Mouse (Mus musculus) heart, embryonic 16.5 days (tissue): ENCODE data around the gene Zrsr2. TPM values are rescaled to one million over a fixed set of nuclear protein-coding genes. Genes with fewer than 3 reads are reported as not detected.

Source experiments
- ATAC-seq: fragments of 200-750 bp; cut with Nextera tagmentation; replicated peaks from 2 replicates; pipeline ENCODE4 v1.8.0; 2017; ENCODE audit warnings: moderate number of reproducible peaks; ENCODE audit not compliant: insufficient read depth, low FRiP score; ENCODE audit errors: extremely low read depth
- H3K27ac ChIP-seq: fragments of 300-500 bp; sonication (generic); 2 replicates; pipeline ENCODE4 v1.5.1; 2014; ENCODE audit warnings: mild to moderate bottlenecking, low read length, control low read depth, moderate library complexity
- H3K27me3 ChIP-seq: fragments of 300-500 bp; sonication (generic); 2 replicates; pipeline ENCODE4 v1.6.1; 2014; ENCODE audit warnings: low read length, mixed read lengths; ENCODE audit not compliant: control insufficient read depth, insufficient read depth
- H3K36me3 ChIP-seq: fragments of 300-500 bp; sonication (generic); 2 replicates; pipeline ENCODE4 v1.6.1; 2014; ENCODE audit not compliant: control insufficient read depth, insufficient read depth
- H3K4me1 ChIP-seq: fragments of 300-500 bp; sonication (generic); 2 replicates; pipeline ENCODE4 v1.6.1; 2014; ENCODE audit warnings: low read length, mixed read lengths; ENCODE audit not compliant: control insufficient read depth, insufficient read depth
- H3K4me2 ChIP-seq: fragments of 300-500 bp; sonication (generic); 2 replicates; pipeline ENCODE4 v1.6.1; 2014; ENCODE audit warnings: low read depth, mild to moderate bottlenecking, control low read depth, low read length
- H3K4me3 ChIP-seq: fragments of 300-500 bp; sonication (generic); 2 replicates; pipeline ENCODE4 v1.5.1; 2014; ENCODE audit warnings: mild to moderate bottlenecking, control low read depth, low read length
- H3K9ac ChIP-seq: fragments of 300-500 bp; sonication (generic); 2 replicates; pipeline ENCODE4 v1.6.1; 2014; ENCODE audit warnings: low read length, control low read depth
- H3K9me3 ChIP-seq: fragments of 300-500 bp; sonication (generic); replicated peaks from 2 replicates; pipeline ENCODE4 v1.6.1; 2016; ENCODE audit warnings: low read length; ENCODE audit not compliant: control insufficient read depth
- WGBS: fragments of 180-500 bp; shearing (Covaris S2); extraction: QIAGEN DNeasy Blood & Tissue Kit; methylation state at CpG from one replicate; pipeline ENCODE4 v1.1.7; 2014; 5-methylcytosine and 5-hydroxymethylcytosine counted together
- polyA plus RNA-seq: library from polyadenylated mRNA; unstranded; fragments of >200 nt; fragmentation: Nextera tagmentation; extraction: Ambion mirVana; gene quantifications from 2 replicates; pipeline ENCODE4 v1.2.1, GENCODE M21; 2015

Gene Zrsr2
- polyA plus RNA-seq, 1 experiment from 2014 or later = 27.2 TPM

GRCm38 (mm10) chrX:163957381-163957780 lies 1.1 kb downstream of the Zrsr2 start:
- no peak for ATAC-seq
- peak overlapping the region; percentile 78 for H3K9ac ChIP-seq
- peak overlapping the region; percentile 65 for H3K4me2 ChIP-seq
- H3K4me3 ChIP-seq = peak overlapping the region; percentile 74
- peak overlapping the region; percentile 97 for H3K27ac ChIP-seq
- H3K4me1 ChIP-seq = peaks cover 3% of the 10 kb centered on the region; the same call in 1 of the 2 replicates
- WGBS = 29% methylated on average over 12 of the region's 12 CpGs
- peaks cover 5% of the 10 kb centered on the region for H3K36me3 ChIP-seq
- H3K27me3 ChIP-seq = no peaks in the 10 kb centered on the region
- no peaks in the 10 kb centered on the region for H3K9me3 ChIP-seq

- H3K9ac ChIP-seq = no peak overlapping the region
- H3K4me1 ChIP-seq = no peaks in the 10 kb centered on the region
- no peak for ATAC-seq
- H3K4me2 ChIP-seq = no peak overlapping the region
- H3K27me3 ChIP-seq = no peaks in the 10 kb centered on the region
- H3K9me3 ChIP-seq = no peaks in the 10 kb centered on the region
- peaks cover 26% of the 10 kb centered on the region for H3K36me3 ChIP-seq
- no peak overlapping the region for H3K4me3 ChIP-seq
- WGBS = 58% methylated on average over 1 of the region's 1 CpGs
- no peak overlapping the region for H3K27ac ChIP-seq
Measured at GRCm38 (mm10) chrX:163951618-163952017, 6.8 kb downstream of the Zrsr2 start.

GRCm38 (mm10) chrX:163944381-163944780 lies 14.1 kb downstream of the Zrsr2 start:
- H3K36me3 ChIP-seq = peaks cover 27% of the 10 kb centered on the region

GRCm38 (mm10) chrX:163938587-163938986 lies 19.9 kb downstream of the Zrsr2 start:
- ATAC-seq = no peak
- Histone ChIP-seq H3K27ac (no peak overlapping the region), H3K4me3 (no peak overlapping the region), H3K9me3 (no peaks in the 10 kb centered on the region), H3K27me3 (no peaks in the 10 kb centered on the region), H3K4me2 (no peak overlapping the region), H3K36me3 (peaks cover 7% of the 10 kb centered on the region), H3K4me1 (no peaks in the 10 kb centered on the region), H3K9ac (no peak overlapping the region)
- WGBS = 88% methylated on average over 6 of the region's 6 CpGs

More at GRCm38 (mm10) chrX:163944381-163944780, 14.1 kb downstream of the Zrsr2 start:
- Histone ChIP-seq H3K4me3 (no peak overlapping the region), H3K4me2 (no peak overlapping the region), H3K9me3 (no peaks in the 10 kb centered on the region), H3K9ac (no peak overlapping the region), H3K27ac (no peak overlapping the region), H3K4me1 (no peaks in the 10 kb centered on the region), H3K27me3 (no peaks in the 10 kb centered on the region)
- ATAC-seq = no peak
- WGBS = 88% methylated on average over 3 of the region's 3 CpGs

GRCm38 (mm10) chrX:163934731-163935130 lies 23.7 kb downstream of the Zrsr2 start:
- Histone ChIP-seq H3K4me3 (no peak overlapping the region), H3K36me3 (peaks cover 7% of the 10 kb centered on the region), H3K27me3 (no peaks in the 10 kb centered on the region), H3K4me2 (no peak overlapping the region), H3K9me3 (no peaks in the 10 kb centered on the region), H3K9ac (no peak overlapping the region), H3K27ac (no peak overlapping the region), H3K4me1 (no peaks in the 10 kb centered on the region)
- WGBS = 70% methylated on average over 8 of the region's 8 CpGs
- ATAC-seq = no peak

GRCm38 (mm10) chrX:163929550-163929949 lies 28.9 kb downstream of the Zrsr2 start:
- ATAC-seq = no peak
- H3K4me2 ChIP-seq = no peak overlapping the region
- H3K27me3 ChIP-seq = no peaks in the 10 kb centered on the region
- no peaks in the 10 kb centered on the region for H3K9me3 ChIP-seq
- no peak overlapping the region for H3K27ac ChIP-seq
- H3K36me3 ChIP-seq = no peaks in the 10 kb centered on the region
- no peak overlapping the region for H3K4me3 ChIP-seq
- H3K9ac ChIP-seq = no peak overlapping the region
- H3K4me1 ChIP-seq = no peaks in the 10 kb centered on the region

GRCm38 (mm10) chrX:163912791-163913190 lies 45.7 kb downstream of the Zrsr2 start:
- no peak overlapping the region for H3K4me2 ChIP-seq
- H3K27ac ChIP-seq = no peak overlapping the region
- H3K9ac ChIP-seq = no peak overlapping the region
- no peaks in the 10 kb centered on the region for H3K4me1 ChIP-seq
- no peak overlapping the region for H3K4me3 ChIP-seq
- no peaks in the 10 kb centered on the region for H3K9me3 ChIP-seq
- H3K36me3 ChIP-seq = 0 out of 2 replicates have a peak, but pooled peaks cover 2% of the 10 kb centered on the region
- ATAC-seq = no peak
- H3K27me3 ChIP-seq = no peaks in the 10 kb centered on the region

- H3K4me3 ChIP-seq = peak overlapping the region; percentile 72
- H3K4me1 ChIP-seq = no peaks in the 10 kb centered on the region
- peak overlapping the region; percentile 72 for H3K9ac ChIP-seq
- H3K27me3 ChIP-seq = no peaks in the 10 kb centered on the region
- H3K27ac ChIP-seq = peak overlapping the region; percentile 76
- H3K9me3 ChIP-seq = no peaks in the 10 kb centered on the region
- peak overlapping the region; percentile 72 for H3K4me2 ChIP-seq
- H3K36me3 ChIP-seq = no peaks in the 10 kb centered on the region
- 11% methylated on average over 20 of the region's 34 CpGs for WGBS
- ATAC-seq = peak; percentile 14; the same call in 1 of the 2 replicates
Measured at GRCm38 (mm10) chrX:163909381-163909780, 49.1 kb downstream of the Zrsr2 start.

GRCm38 (mm10) chrX:163908337-163909250 lies 49.9 kb downstream of the Zrsr2 start, which contains the start of gene Ap1s2:
Gene Ap1s2 (plus strand): TSS chrX:163909017.
- no peaks in the 10 kb centered on the region for H3K4me1 ChIP-seq
- peak within 1 kb of the TSS; percentile 86 for H3K27ac ChIP-seq
- no peaks in the 10 kb centered on the region for H3K9me3 ChIP-seq
- H3K27me3 ChIP-seq = no peaks in the 10 kb centered on the region
- H3K4me3 ChIP-seq = peak within 1 kb of the TSS; percentile 72
- peak within 1 kb of the TSS; percentile 77 for H3K9ac ChIP-seq
- peak; percentile 99 for ATAC-seq
- 19% methylated on average over 77 of the region's 80 CpGs for WGBS
- H3K36me3 ChIP-seq = no peaks in the 10 kb centered on the region
- peak within 1 kb of the TSS; percentile 72 for H3K4me2 ChIP-seq
